Mouse (Mus musculus): ENCODE measurements at regions not wholly inside any gene's neighbourhood (a gene's known extent, or its start where the extent isn't known, plus 50 kb on each side); places are given as distances from the start of the nearest gene placed in this dataset.

GRCm38 (mm10) chr17:9836995-9837842 lies 167.7 kb upstream of the Pabpc6 start:
- DNase-seq = no peak

GRCm38 (mm10) chr17:9829895-9830294 lies 160.4 kb upstream of the Pabpc6 start:
- no peak for DNase-seq

GRCm38 (mm10) chr17:9821358-9821757 lies 151.8 kb upstream of the Pabpc6 start:
- DNase-seq = no peak

GRCm38 (mm10) chr17:9817056-9817455 lies 147.5 kb upstream of the Pabpc6 start:
- no peak for DNase-seq

DNA sequence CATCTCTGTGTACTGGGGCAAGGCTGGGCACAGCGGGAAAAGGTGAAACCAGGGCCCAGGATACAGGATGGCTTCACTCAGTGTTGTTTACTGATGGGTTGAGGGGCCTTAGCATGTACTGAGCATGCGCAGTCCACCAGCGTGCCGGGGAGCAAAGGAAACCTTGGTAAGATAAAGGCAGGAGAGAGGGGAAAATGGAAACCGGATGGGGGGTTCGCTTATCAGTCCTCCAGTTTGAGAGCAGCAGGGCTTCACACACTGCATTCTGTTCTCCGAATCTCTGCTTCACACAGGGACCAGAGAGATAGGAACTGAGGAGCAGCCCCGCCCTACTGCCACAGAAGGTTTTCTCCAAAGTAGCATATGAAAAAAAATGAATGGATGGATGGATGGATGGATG lies 127.6 kb upstream of the Pabpc6 start:
- DNase-seq = no peak

DNA sequence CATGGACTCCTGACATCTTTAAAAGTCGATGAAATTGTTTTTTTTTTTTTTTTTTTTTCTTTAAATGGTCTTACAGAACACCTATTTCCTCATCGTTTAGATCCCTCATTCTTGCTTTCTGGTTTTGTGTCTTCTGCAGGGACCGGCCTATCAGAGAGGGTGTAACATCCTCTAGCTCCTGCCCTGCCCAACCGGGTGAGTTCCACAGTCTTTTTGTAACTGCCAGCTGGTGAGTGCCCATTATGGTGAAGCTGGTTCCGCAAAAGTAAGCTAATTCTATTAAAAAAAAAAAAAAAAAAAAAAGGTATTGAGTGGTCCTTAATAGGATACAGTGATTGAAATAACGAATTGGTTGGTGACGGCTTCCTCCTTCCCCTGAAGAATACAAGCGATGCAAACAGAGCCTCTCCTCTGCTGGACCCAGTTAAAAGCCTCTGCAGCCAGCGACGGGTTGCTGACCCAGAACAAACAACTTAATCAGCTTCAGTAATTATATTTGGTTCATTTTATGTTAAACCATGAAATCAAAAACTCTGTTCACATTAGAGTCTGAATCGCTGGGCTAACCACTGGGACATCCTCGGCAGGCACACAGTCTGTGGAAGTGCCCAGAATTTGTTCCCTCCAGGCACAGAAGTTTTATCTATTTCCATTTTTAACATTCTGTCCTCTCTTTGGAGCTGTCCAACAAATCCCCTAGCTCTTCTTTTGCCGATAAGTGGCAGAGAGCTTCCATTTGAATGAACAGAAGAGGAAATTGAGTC lies 126.9 kb upstream of the Pabpc6 start:
- no peak for DNase-seq

DNA sequence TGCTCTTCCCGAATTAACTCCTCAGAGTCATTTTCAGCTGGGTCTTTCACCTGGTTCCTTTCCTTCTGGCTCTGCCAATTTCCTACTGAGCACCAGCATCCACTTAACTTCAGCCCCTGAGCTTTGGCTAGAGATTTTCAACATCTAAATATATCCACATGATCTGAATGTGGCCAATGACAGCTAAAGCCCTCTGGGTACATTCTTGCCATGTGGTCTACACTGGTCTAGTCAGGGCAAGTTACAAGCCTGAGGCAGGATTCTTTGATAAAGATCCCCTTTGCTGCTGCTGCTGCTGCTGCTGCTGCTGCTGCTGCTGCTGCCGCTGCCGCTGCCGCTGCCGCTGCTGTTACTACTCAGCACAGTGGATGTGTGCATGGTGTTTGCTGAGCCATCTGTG lies 109.3 kb upstream of the Pabpc6 start:
- no peak for DNase-seq

DNA sequence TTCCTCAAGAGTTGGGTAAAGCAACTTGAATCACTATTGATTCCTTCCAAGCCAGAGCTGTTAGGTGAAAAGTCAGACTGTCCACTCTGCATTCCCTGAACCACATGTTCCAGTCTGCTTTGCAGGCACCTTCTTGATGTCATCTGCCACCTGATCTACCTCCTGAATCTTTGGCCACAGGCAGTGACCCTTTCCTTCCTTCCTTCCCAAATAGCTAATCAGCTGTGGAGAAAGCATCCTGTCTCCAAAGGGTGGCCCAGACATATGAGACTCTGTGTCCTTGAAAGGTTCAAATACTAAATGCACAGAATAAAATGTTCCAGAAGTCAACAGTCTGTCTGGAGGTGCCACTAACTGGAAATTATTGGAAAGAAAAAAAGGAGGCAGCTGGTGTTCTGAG lies 107.6 kb upstream of the Pabpc6 start:
- no peak for DNase-seq

DNA sequence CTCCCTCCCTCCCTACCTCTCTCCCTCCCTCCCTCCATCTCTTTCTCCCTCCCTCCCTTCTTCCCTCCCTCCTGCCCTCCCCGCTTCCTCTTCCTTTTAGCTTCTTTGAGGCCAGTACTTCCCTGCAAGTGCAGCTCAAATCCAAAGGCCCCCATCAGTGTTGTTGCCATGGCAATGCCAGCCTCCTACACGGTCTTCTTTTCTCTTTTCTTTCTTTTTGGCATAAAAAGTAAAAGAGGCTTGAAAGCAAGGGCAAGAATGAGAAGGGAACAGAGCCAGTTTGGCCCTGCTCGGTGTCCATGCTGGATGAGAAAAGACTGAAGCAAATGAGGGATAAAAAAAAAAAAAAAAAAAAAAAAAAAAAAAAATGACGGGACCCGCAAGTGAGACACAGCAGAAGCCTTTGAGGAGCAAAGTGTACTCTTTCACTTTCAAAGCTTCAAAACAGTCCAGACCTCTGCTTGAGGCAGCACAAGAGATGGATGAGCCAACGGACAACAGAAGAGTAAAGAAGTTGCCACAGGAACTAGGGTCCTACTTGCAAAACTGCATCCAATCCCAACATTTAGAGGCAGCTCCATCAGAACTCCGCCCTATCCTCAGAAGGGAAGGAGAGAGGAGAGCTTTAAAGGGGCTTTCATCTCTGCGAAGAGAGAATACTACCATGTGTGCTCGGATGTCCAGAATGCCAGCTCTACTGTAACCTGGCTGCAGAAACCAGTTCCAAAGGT lies 106.9 kb upstream of the Pabpc6 start:
- peak; percentile 24 for DNase-seq

DNA sequence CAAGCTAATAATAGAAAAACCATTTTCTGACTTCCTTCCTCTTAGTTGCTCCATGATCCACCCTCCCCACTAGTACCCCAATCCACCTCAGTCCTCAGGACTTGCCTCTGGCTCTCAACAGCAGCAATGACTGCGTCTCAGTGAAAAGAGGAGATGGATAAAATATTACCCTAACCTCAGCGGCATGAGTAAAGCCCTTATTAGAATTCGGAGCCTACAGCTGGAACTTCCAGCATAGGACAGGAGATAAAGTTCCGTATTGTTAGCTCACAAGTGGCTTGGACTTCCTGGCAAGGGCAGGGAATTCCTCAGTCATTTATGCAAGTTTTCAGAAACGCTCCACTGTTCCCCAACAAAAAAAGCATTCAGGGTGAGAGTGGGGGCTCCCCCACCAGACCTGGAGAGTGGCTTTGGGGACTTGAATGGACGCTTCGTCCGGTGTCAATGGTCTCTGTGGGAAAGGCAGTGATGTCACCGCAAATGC lies 106.2 kb upstream of the Pabpc6 start:
- peak; percentile 39 for DNase-seq

GRCm38 (mm10) chr17:9774740-9775629 lies 105.5 kb upstream of the Pabpc6 start:
- DNase-seq = no peak

GRCm38 (mm10) chr17:9773744-9774143 lies 104.2 kb upstream of the Pabpc6 start:
- DNase-seq = no peak

- DNase-seq = no peak
These were observed 98.8 kb upstream of the Pabpc6 start for GRCm38 (mm10) chr17:9768275-9768674.

GRCm38 (mm10) chr17:9765680-9766250 lies 96.2 kb upstream of the Pabpc6 start:
- peak; percentile 23 for DNase-seq

DNA sequence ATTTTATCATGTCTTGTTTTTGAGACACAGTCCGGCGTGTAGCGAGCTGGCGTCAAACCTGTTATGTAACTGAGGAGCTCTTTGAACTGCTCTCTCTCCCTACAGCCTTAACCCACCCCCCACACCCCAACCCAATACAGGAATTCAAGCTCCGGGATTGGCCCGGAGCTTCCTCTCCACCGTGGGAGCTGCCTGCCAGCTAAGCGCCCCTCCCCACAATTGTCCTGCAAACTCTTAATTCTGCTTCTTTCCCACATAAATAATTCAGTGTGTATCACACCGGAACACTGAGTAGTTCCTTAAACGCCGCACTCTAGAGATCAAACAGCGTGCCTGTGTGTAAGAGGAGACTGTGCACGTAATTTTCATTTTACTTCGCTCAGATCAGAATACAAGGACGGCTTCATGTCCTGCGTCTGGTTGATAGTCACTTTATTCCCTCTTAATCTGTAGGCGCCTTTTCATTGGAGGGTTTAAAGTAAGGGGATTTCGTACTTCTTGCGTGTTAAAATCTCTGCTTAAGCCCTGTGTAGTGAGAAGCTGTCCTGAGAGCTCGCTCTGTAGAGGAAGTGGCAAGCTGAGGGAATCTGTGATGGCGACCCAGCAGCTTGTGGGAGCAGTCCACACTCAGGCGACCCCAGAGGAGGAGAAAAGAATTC lies 95.3 kb upstream of the Pabpc6 start:
- peak; percentile 72 for DNase-seq

- peak; percentile 29 for DNase-seq
These were observed 94.6 kb upstream of the Pabpc6 start for GRCm38 (mm10) chr17:9764041-9764606.

DNA sequence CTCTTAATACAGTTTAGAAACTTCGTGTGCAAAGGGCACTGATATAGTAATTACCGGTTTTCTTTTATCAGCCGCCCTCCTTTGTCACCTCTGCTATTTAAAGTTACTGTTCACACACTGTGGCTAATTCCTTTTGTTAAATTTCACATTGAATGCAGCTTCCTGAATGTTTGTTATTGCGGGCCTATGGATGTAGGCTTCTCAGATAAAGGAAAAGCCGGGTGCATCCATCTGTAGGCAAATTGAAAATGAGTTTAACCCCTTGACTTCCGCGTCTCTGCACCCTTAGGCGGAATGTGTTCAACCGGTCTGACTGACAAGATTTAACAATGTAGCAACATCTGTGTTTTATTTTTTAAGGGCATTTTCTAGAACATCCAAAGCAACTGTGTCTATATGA lies 93.6 kb upstream of the Pabpc6 start:
- DNase-seq = no peak

DNA sequence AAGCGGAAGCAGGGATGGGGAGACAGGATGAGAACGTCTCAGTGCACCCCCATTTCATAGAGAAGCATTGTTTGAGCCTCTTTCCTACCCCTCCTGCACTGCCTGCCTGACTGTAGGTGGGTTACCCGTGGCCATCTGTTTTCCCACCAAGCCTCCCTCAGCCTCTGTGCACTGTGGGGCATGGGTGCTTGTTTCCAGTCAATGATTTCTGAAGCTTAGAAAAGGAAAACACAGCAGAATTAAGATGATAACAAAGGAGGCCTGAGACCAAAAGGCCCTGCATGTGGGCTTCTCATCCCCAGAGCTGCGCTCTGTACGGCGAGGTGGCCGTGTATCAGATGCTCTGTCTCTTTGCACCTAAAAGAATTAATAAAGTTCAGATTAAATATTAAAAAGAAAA lies 92.9 kb upstream of the Pabpc6 start:
- no peak for DNase-seq

DNA sequence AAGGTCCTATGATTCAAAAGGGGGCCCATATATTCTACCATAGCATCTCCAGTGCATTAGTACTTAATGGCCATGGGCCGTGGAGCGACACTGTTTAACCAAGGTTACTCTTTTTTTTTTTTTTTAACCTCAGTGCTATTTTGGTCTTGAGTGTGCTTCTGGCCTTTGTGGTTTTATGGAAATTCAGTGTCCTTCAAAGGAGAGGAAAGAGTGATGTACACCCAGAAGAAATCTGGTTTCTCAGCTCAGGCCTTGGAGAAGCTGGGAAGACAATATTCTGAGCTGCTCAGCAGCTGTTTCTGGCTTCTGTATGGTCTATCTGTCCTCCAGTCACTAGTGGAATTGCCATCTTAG lies 91.2 kb upstream of the Pabpc6 start:
- no peak for DNase-seq

DNA sequence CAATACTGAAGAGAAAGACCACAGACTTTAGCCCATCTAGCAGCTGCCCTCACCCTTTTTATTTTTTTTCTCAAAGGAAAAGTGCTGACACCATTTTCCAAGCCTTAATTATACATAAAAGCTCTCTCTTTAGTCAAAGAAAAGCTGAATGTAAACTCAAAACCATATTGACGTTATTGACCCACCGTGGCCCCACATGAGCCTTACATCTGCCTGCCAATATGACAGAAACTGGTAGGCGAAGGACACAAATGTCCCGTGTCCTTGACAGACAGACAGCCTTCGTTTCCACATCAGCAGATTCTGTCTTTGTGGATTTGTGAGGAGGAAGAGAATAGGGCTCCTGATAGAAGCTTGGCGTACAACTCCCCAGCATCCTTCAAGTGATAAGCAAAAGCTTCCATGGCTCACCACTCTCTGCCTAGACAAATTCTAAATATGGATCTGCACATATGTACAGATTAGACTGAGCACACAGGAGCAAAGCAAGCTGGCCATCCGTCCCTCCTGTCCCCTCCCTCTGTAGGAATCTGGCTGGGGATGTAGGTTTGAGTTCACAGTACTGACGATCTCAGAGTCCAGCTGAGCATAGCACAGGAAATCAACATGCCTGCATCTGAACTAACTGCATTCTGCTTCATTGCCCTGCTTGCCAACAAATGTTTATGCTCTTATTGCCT lies 90.6 kb upstream of the Pabpc6 start:
- DNase-seq = no peak

Data from cerebellum, adult 9-11 months (tissue).